Mouse (Mus musculus): Measurements from ENCODE around the gene Adamts9.

GRCm38 (mm10) chr6:92940191-92941131 is 2.8 kb downstream of the Adamts9 start:
- no peak for TF ChIP-seq CTCF (IDR thresholded peaks at IDR 0.05; ENCODE audit: borderline replicate concordance, insufficient read depth, low read depth, low read length)
- TF ChIP-seq POLR2A (IDR thresholded peaks at IDR 0.05; ENCODE audit: borderline replicate concordance, insufficient read depth, low read length), result no peak

All from cerebellum, adult 2 months (tissue).